In the genomic region with DNA sequence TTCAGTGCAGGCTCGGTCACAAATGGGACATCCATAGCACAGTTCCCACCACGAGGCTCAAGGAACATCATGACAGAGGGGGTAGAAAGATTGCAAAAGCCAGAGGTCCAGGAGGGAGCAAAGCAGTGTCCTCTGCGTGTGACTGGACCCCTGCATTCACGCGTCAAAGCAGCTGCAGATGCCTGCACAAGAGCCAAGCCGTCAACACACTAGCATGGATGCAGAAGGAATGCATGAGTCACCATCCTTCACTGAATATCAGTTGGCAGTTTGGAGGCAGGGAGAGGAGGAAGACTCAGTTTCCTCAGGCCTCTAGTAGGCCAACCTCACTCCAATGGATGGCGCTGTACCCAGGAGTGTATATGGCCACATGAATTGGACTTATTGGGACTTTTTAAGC, we compare ENCODE assay signal across 20 mouse cellular contexts.
DNase-seq lines count a peak whose midpoint lies in the region; ATAC-seq and TF ChIP-seq lines count a peak whose summit lies in the region.
"Had no signal": no experiment of that assay in that cellular context is flagged by ENCODE, and none has a peak within 500 bp of the region (broad histone marks: within the 10 kb centered on the region; RNA-seq: fewer than 3 reads in every experiment).

No protein-coding gene starts in this region.

- TF ChIP-seq EP300 in stomach, postnatal 0 days (optimal IDR thresholded peaks at IDR 0.05) = no peak

- no peaks in the 10 kb centered on the region for H3K9me3 ChIP-seq in heart, embryonic 15.5 days (replicated peaks)
- no peaks in the 10 kb centered on the region for H3K9me3 ChIP-seq in lung, embryonic 16.5 days (ENCODE audit: control insufficient read depth, low read length)
- H3K9me3 ChIP-seq in stomach, postnatal 0 days (ENCODE audit: control insufficient read depth, low read length) = no peaks in the 10 kb centered on the region
- H3K9me3 ChIP-seq: embryonic facial prominence, embryonic 10.5 days; forebrain, embryonic 13.5 days; intestine, embryonic 15.5 days had no signal

- DNase-seq in heart, adult 18-20 months = no peak
- DNase-seq in lung, postnatal 10 days = no peak
- DNase-seq in Muller cell, postnatal 12 days (ENCODE audit: inconsistent ontology term) = peak; percentile 25
- no peak for DNase-seq in stomach, postnatal 0 days (ENCODE audit: low spot score)
- no peak for DNase-seq in ovary, postnatal 10 days (ENCODE audit: low spot score)
- DNase-seq: adrenal gland, adult 8-10 months; adrenal gland, postnatal 36 days; B cell, adult 2 months; cerebellum, adult 2 months; cerebellum, postnatal 10 days; forebrain, postnatal 0 days; gastrocnemius, postnatal 36 days; kidney, adult 18-20 months had no signal

- 0 out of 2 replicates have a peak, but pooled peaks have one; percentile 7 for ATAC-seq in heart, embryonic 15.5 days (replicated peaks; ENCODE audit: insufficient number of reproducible peaks, insufficient read depth, low FRiP score, low read depth)
- ATAC-seq in lung, embryonic 16.5 days (ENCODE audit: low read depth) = no peak
- ATAC-seq in stomach, postnatal 0 days (ENCODE audit: low FRiP score, low TSS enrichment) = no peak
- ATAC-seq: forebrain, embryonic 13.5 days; forebrain, postnatal 0 days; intestine, embryonic 15.5 days had no signal

- H3K27me3 ChIP-seq in heart, embryonic 15.5 days = 0 out of 2 replicates have a peak, but pooled peaks cover 2% of the 10 kb centered on the region
- no peaks in the 10 kb centered on the region for H3K27me3 ChIP-seq in lung, embryonic 16.5 days (ENCODE audit: control insufficient read depth, insufficient read depth, low read depth, low read length)
- H3K27me3 ChIP-seq in stomach, postnatal 0 days (ENCODE audit: control insufficient read depth, insufficient read depth, low read length) = no peaks in the 10 kb centered on the region
- H3K27me3 ChIP-seq: forebrain, embryonic 13.5 days; heart, embryonic 13.5 days; intestine, embryonic 15.5 days had no signal

- no peak overlapping the region for H3K4me3 ChIP-seq in heart, embryonic 15.5 days
- no peak overlapping the region for H3K4me3 ChIP-seq in lung, embryonic 16.5 days (ENCODE audit: low read length)
- H3K4me3 ChIP-seq in stomach, postnatal 0 days (ENCODE audit: low read depth, low read length) = no peak overlapping the region
- H3K4me3 ChIP-seq: embryonic facial prominence, embryonic 10.5 days; forebrain, embryonic 13.5 days; heart, embryonic 13.5 days; intestine, embryonic 15.5 days had no signal

- 0 out of 2 replicates have a peak, but pooled peaks cover 4% of the 10 kb centered on the region for H3K4me1 ChIP-seq in heart, embryonic 15.5 days (replicated peaks)
- H3K4me1 ChIP-seq in lung, embryonic 16.5 days (replicated peaks; ENCODE audit: control insufficient read depth, insufficient read depth, low read length) = no peaks in the 10 kb centered on the region; the same call in 1 of the 2 replicates
- H3K4me1 ChIP-seq in stomach, postnatal 0 days (replicated peaks; ENCODE audit: control insufficient read depth, insufficient read depth) = no peaks in the 10 kb centered on the region
- H3K4me1 ChIP-seq: embryonic facial prominence, embryonic 10.5 days; forebrain, embryonic 13.5 days; intestine, embryonic 15.5 days had no signal

- H3K36me3 ChIP-seq in heart, embryonic 15.5 days = no peaks in the 10 kb centered on the region
- H3K36me3 ChIP-seq in lung, embryonic 16.5 days (ENCODE audit: control insufficient read depth, insufficient read depth, low read length) = no peaks in the 10 kb centered on the region
- H3K36me3 ChIP-seq in stomach, postnatal 0 days (ENCODE audit: control insufficient read depth, insufficient read depth, low read length) = no peaks in the 10 kb centered on the region
- H3K36me3 ChIP-seq: embryonic facial prominence, embryonic 10.5 days; heart, embryonic 13.5 days; intestine, embryonic 15.5 days had no signal

- TF ChIP-seq CTCF in stomach, postnatal 0 days (IDR thresholded peaks at IDR 0.05; ENCODE audit: low read depth) = no peak

- 57% methylated on average over 7 of the region's 7 CpGs for WGBS in heart, embryonic 15.5 days
- WGBS in lung, embryonic 16.5 days = 82% methylated on average over 7 of the region's 7 CpGs
- WGBS in stomach, postnatal 0 days = 79% methylated on average over 7 of the region's 7 CpGs

- no peak overlapping the region for H3K9ac ChIP-seq in heart, embryonic 15.5 days
- no peak overlapping the region for H3K9ac ChIP-seq in lung, embryonic 16.5 days (ENCODE audit: low read length)
- no peak overlapping the region for H3K9ac ChIP-seq in stomach, postnatal 0 days (ENCODE audit: low read length)
- H3K9ac ChIP-seq: forebrain, embryonic 13.5 days; forebrain, postnatal 0 days; heart, embryonic 13.5 days; hindbrain, embryonic 14.5 days; intestine, embryonic 15.5 days had no signal

- no peak overlapping the region for H3K4me2 ChIP-seq in heart, embryonic 15.5 days
- no peak overlapping the region for H3K4me2 ChIP-seq in lung, embryonic 16.5 days (ENCODE audit: low read depth, low read length)
- no peak overlapping the region for H3K4me2 ChIP-seq in stomach, postnatal 0 days (replicated peaks; ENCODE audit: low read depth)
- H3K4me2 ChIP-seq: forebrain, embryonic 13.5 days; heart, embryonic 13.5 days; hindbrain, embryonic 14.5 days; intestine, embryonic 15.5 days had no signal

- H3K27ac ChIP-seq in heart, embryonic 15.5 days = no peak overlapping the region
- H3K27ac ChIP-seq in lung, embryonic 16.5 days (ENCODE audit: low read length) = peak overlapping the region; percentile 59
- 0 out of 2 replicates have a peak overlapping the region, but pooled peaks have one; percentile 2 for H3K27ac ChIP-seq in stomach, postnatal 0 days (replicated peaks)
- H3K27ac ChIP-seq: embryonic facial prominence, embryonic 10.5 days; forebrain, embryonic 13.5 days; heart, embryonic 13.5 days; hindbrain, embryonic 14.5 days; intestine, embryonic 15.5 days had no signal
